In genomic region chr8:61397139-61397538, GRCm38 (mm10) we compare ENCODE assay signal across 11 mouse cellular contexts.
DNase-seq lines count a peak whose midpoint lies in the region; ATAC-seq lines count a peak whose summit lies in the region.
"Had no signal": no experiment of that assay in that cellular context is flagged by ENCODE, and none has a peak within 500 bp of the region (broad histone marks: within the 10 kb centered on the region; RNA-seq: fewer than 3 reads in every experiment).

No protein-coding gene starts in this region.

- H3K36me3 ChIP-seq in lung, embryonic 15.5 days: no peaks in the 10 kb centered on the region
- no peaks in the 10 kb centered on the region for H3K36me3 ChIP-seq in heart, embryonic 15.5 days
- H3K36me3 ChIP-seq in liver, embryonic 13.5 days: no peaks in the 10 kb centered on the region
- H3K36me3 ChIP-seq in stomach, embryonic 16.5 days (ENCODE audit: control insufficient read depth, insufficient read depth, low read length): 0 out of 2 replicates have a peak, but pooled peaks cover 7% of the 10 kb centered on the region
- 0 out of 2 replicates have a peak, but pooled peaks cover 2% of the 10 kb centered on the region for H3K36me3 ChIP-seq in midbrain, embryonic 15.5 days (replicated peaks)

- peak; percentile 68; the same call in 1 of the 2 replicates for ATAC-seq in lung, embryonic 15.5 days (ENCODE audit: borderline replicate concordance, extremely low read depth, low FRiP score, low TSS enrichment)
- peak; percentile 70 for ATAC-seq in heart, embryonic 15.5 days (replicated peaks; ENCODE audit: insufficient number of reproducible peaks, insufficient read depth, low FRiP score, low read depth)
- ATAC-seq in liver, embryonic 13.5 days (ENCODE audit: low read depth): peak; percentile 83
- peak; percentile 84; the same call in 1 of the 2 replicates for ATAC-seq in stomach, embryonic 16.5 days (ENCODE audit: insufficient read depth, low FRiP score)
- ATAC-seq in midbrain, embryonic 15.5 days (replicated peaks): no peak
- ATAC-seq in activated CD4-positive, CD25-positive, alpha-beta regulatory T cell, adult 4 months: no peak

- 9% methylated on average over 2 of the region's 2 CpGs for WGBS in lung, embryonic 15.5 days
- 11% methylated on average over 2 of the region's 2 CpGs for WGBS in heart, embryonic 15.5 days
- WGBS in liver, embryonic 13.5 days (ENCODE audit: insufficient replicate concordance): 12% methylated on average over 2 of the region's 2 CpGs
- 19% methylated on average over 2 of the region's 2 CpGs for WGBS in stomach, embryonic 16.5 days
- WGBS in midbrain, embryonic 15.5 days: 85% methylated on average over 2 of the region's 2 CpGs

- DNase-seq in lung, postnatal 14 days: no peak
- no peak for DNase-seq in liver, embryonic 13.5 days
- no peak for DNase-seq in left cerebral cortex, postnatal 25 days (ENCODE audit: low spot score in 2 of 2)
- DNase-seq: cerebellum, postnatal 14 days; right cerebral cortex, postnatal 25 days had no signal

- peaks cover 29% of the 10 kb centered on the region for H3K4me1 ChIP-seq in lung, embryonic 15.5 days
- peaks cover 16% of the 10 kb centered on the region for H3K4me1 ChIP-seq in heart, embryonic 15.5 days (replicated peaks)
- H3K4me1 ChIP-seq in liver, embryonic 13.5 days (replicated peaks): peaks cover 22% of the 10 kb centered on the region
- H3K4me1 ChIP-seq in stomach, embryonic 16.5 days (ENCODE audit: control insufficient read depth, insufficient read depth, low read length): peaks cover 14% of the 10 kb centered on the region; the same call in 1 of the 2 replicates
- no peaks in the 10 kb centered on the region for H3K4me1 ChIP-seq in midbrain, embryonic 15.5 days
- H3K4me1 ChIP-seq: neural tube, embryonic 12.5 days had no signal

- H3K9ac ChIP-seq in lung, embryonic 15.5 days: no peak overlapping the region
- H3K9ac ChIP-seq in heart, embryonic 15.5 days: no peak overlapping the region
- no peak overlapping the region for H3K9ac ChIP-seq in liver, embryonic 13.5 days
- H3K9ac ChIP-seq in stomach, embryonic 16.5 days (ENCODE audit: low read length): no peak overlapping the region
- no peak overlapping the region for H3K9ac ChIP-seq in midbrain, embryonic 15.5 days
- H3K9ac ChIP-seq: neural tube, embryonic 12.5 days had no signal

- H3K4me2 ChIP-seq in lung, embryonic 15.5 days: peak overlapping the region; percentile 11; the same call in 1 of the 2 replicates
- H3K4me2 ChIP-seq in heart, embryonic 15.5 days: 0 out of 2 replicates have a peak overlapping the region, but pooled peaks have one; percentile 2
- H3K4me2 ChIP-seq in liver, embryonic 13.5 days: 0 out of 2 replicates have a peak overlapping the region, but pooled peaks have one; percentile 13
- no peak overlapping the region for H3K4me2 ChIP-seq in stomach, embryonic 16.5 days (ENCODE audit: low read depth, low read length)
- no peak overlapping the region for H3K4me2 ChIP-seq in midbrain, embryonic 15.5 days
- H3K4me2 ChIP-seq: neural tube, embryonic 12.5 days had no signal

- H3K4me3 ChIP-seq in lung, embryonic 15.5 days: no peak overlapping the region
- H3K4me3 ChIP-seq in heart, embryonic 15.5 days: no peak overlapping the region
- H3K4me3 ChIP-seq in liver, embryonic 13.5 days (replicated peaks): peak overlapping the region; percentile 21; the same call in 1 of the 2 replicates
- no peak overlapping the region for H3K4me3 ChIP-seq in stomach, embryonic 16.5 days (replicated peaks; ENCODE audit: low read length)
- no peak overlapping the region for H3K4me3 ChIP-seq in midbrain, embryonic 15.5 days
- H3K4me3 ChIP-seq: neural tube, embryonic 12.5 days had no signal

- H3K9me3 ChIP-seq in lung, embryonic 15.5 days: no peaks in the 10 kb centered on the region
- H3K9me3 ChIP-seq in heart, embryonic 15.5 days (replicated peaks): no peaks in the 10 kb centered on the region
- no peaks in the 10 kb centered on the region for H3K9me3 ChIP-seq in liver, embryonic 13.5 days (replicated peaks)
- no peaks in the 10 kb centered on the region for H3K9me3 ChIP-seq in stomach, embryonic 16.5 days (replicated peaks; ENCODE audit: control insufficient read depth, low read length)
- H3K9me3 ChIP-seq in midbrain, embryonic 15.5 days: no peaks in the 10 kb centered on the region
- H3K9me3 ChIP-seq: neural tube, embryonic 12.5 days had no signal

- H3K27me3 ChIP-seq in lung, embryonic 15.5 days: no peaks in the 10 kb centered on the region
- H3K27me3 ChIP-seq in heart, embryonic 15.5 days: no peaks in the 10 kb centered on the region
- H3K27me3 ChIP-seq in liver, embryonic 13.5 days: no peaks in the 10 kb centered on the region
- no peaks in the 10 kb centered on the region for H3K27me3 ChIP-seq in stomach, embryonic 16.5 days (ENCODE audit: control insufficient read depth, insufficient read depth, low read length)
- H3K27me3 ChIP-seq in midbrain, embryonic 15.5 days (replicated peaks): no peaks in the 10 kb centered on the region
- H3K27me3 ChIP-seq: neural tube, embryonic 12.5 days had no signal

- intact Hi-C loops in left cerebral cortex, postnatal 25 days (cut with DNase I): no loop called here

- peak overlapping the region; percentile 67 for H3K27ac ChIP-seq in lung, embryonic 15.5 days
- peak overlapping the region; percentile 27; the same call in 1 of the 2 replicates for H3K27ac ChIP-seq in heart, embryonic 15.5 days
- H3K27ac ChIP-seq in liver, embryonic 13.5 days: peak overlapping the region; percentile 61
- peak overlapping the region; percentile 25; the same call in 1 of the 2 replicates for H3K27ac ChIP-seq in stomach, embryonic 16.5 days (ENCODE audit: low read length)
- H3K27ac ChIP-seq in midbrain, embryonic 15.5 days: no peak overlapping the region
- H3K27ac ChIP-seq: neural tube, embryonic 12.5 days had no signal

Comparison
In these comparisons a context has a peak if more than half of its experiments do, and no peak if none do; other contexts are left out.
1. ATAC-seq: peak in lung, embryonic 15.5 days (single experiment), heart, embryonic 15.5 days (single experiment), liver, embryonic 13.5 days (single experiment) and stomach, embryonic 16.5 days (single experiment); none in midbrain, embryonic 15.5 days (single experiment) and activated CD4-positive, CD25-positive, alpha-beta regulatory T cell, adult 4 months (single experiment).
2. H3K4me2 ChIP-seq: peak in lung, embryonic 15.5 days (single experiment), heart, embryonic 15.5 days (single experiment) and liver, embryonic 13.5 days (single experiment); none in stomach, embryonic 16.5 days (single experiment) and midbrain, embryonic 15.5 days (single experiment).